ENCODE assay signal across 8 mouse cellular contexts in the genomic region with DNA sequence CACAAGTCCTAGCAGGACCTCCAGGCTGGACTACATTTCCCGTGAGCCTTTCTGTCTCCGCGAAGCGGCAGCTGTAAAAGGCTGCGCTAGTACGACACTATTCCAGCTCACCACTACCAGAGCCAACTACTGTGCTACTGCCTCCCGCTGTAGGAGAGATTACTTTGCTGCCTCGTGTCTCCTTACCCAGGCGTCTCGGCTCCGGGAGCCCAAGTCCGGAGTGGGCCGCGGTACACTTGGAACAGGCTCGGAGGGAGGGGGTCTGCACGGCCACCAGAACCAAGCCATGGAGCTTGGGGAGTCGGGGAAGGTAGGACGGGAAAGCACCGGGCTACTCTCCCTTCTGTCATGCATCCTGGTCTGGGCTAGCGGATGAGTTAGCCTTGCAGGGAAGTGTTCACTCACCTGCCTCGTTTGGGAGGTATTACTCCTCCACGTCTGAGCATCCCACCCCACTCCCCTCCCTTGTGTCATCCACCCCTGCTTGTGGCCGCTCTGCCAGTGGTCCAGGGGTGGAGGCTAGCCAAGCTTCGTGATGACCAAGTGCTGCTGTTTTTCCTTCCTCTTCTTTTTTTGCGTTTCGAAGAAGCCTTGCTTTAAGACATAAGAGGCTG. TPM values are rescaled to one million over a fixed set of nuclear protein-coding genes. Genes with fewer than 3 reads are reported as not detected.
DNase-seq lines count a peak whose midpoint lies in the region; ATAC-seq lines count a peak whose summit lies in the region.

No protein-coding gene starts in this region.

- ATAC-seq in forebrain, embryonic 11.5 days (replicated peaks; ENCODE audit: low FRiP score), result peak; percentile 94
- ATAC-seq in heart, embryonic 15.5 days (replicated peaks; ENCODE audit: insufficient number of reproducible peaks, insufficient read depth, low FRiP score, low read depth), result peak; percentile 94
- ATAC-seq in liver, embryonic 12.5 days, result peak; percentile 87
- peak; percentile 94 for ATAC-seq in stomach, embryonic 16.5 days (ENCODE audit: insufficient read depth, low FRiP score)

- H3K4me3 ChIP-seq in forebrain, embryonic 11.5 days (ENCODE audit: low read depth, low read length), result peak overlapping the region; percentile 68
- peak overlapping the region; percentile 63 for H3K4me3 ChIP-seq in heart, embryonic 15.5 days
- peak overlapping the region; percentile 61 for H3K4me3 ChIP-seq in liver, embryonic 12.5 days
- H3K4me3 ChIP-seq in stomach, embryonic 16.5 days (replicated peaks; ENCODE audit: low read length), result peak overlapping the region; percentile 79

- peak overlapping the region; percentile 79 for H3K9ac ChIP-seq in forebrain, embryonic 11.5 days (ENCODE audit: low read length)
- peak overlapping the region; percentile 62 for H3K9ac ChIP-seq in heart, embryonic 15.5 days
- H3K9ac ChIP-seq in liver, embryonic 12.5 days, result peak overlapping the region; percentile 68
- H3K9ac ChIP-seq in stomach, embryonic 16.5 days (ENCODE audit: low read length), result peak overlapping the region; percentile 85

- peaks cover 3% of the 10 kb centered on the region for H3K4me1 ChIP-seq in forebrain, embryonic 11.5 days (replicated peaks; ENCODE audit: control insufficient read depth, insufficient read depth, low read length)
- H3K4me1 ChIP-seq in heart, embryonic 15.5 days (replicated peaks), result no peaks in the 10 kb centered on the region; the same call in 1 of the 2 replicates
- peaks cover 9% of the 10 kb centered on the region; the same call in 1 of the 2 replicates for H3K4me1 ChIP-seq in liver, embryonic 12.5 days
- H3K4me1 ChIP-seq in stomach, embryonic 16.5 days (ENCODE audit: control insufficient read depth, insufficient read depth, low read length), result peaks cover 9% of the 10 kb centered on the region

- no peak overlapping the region for H3K27ac ChIP-seq in forebrain, embryonic 11.5 days (ENCODE audit: low read depth, low read length)
- H3K27ac ChIP-seq in heart, embryonic 15.5 days, result peak overlapping the region; percentile 69
- H3K27ac ChIP-seq in liver, embryonic 12.5 days, result no peak overlapping the region
- H3K27ac ChIP-seq in stomach, embryonic 16.5 days (ENCODE audit: low read length), result peak overlapping the region; percentile 77; the same call in 1 of the 2 replicates

- under 1% methylated on average over 26 of the region's 26 CpGs for WGBS in forebrain, embryonic 11.5 days
- WGBS in heart, embryonic 15.5 days, result under 1% methylated on average over 26 of the region's 26 CpGs
- under 1% methylated on average over 26 of the region's 26 CpGs for WGBS in liver, embryonic 12.5 days (ENCODE audit: insufficient replicate concordance)
- under 1% methylated on average over 26 of the region's 26 CpGs for WGBS in stomach, embryonic 16.5 days

- no peaks in the 10 kb centered on the region for H3K36me3 ChIP-seq in forebrain, embryonic 11.5 days (ENCODE audit: control insufficient read depth, insufficient read depth, low read length)
- H3K36me3 ChIP-seq in heart, embryonic 15.5 days, result no peaks in the 10 kb centered on the region
- no peaks in the 10 kb centered on the region for H3K36me3 ChIP-seq in liver, embryonic 12.5 days
- H3K36me3 ChIP-seq in stomach, embryonic 16.5 days (ENCODE audit: control insufficient read depth, insufficient read depth, low read length), result no peaks in the 10 kb centered on the region

- H3K27me3 ChIP-seq in forebrain, embryonic 11.5 days (ENCODE audit: control insufficient read depth, insufficient read depth, low read length), result no peaks in the 10 kb centered on the region
- H3K27me3 ChIP-seq in heart, embryonic 15.5 days, result no peaks in the 10 kb centered on the region
- no peaks in the 10 kb centered on the region for H3K27me3 ChIP-seq in liver, embryonic 12.5 days (replicated peaks)
- no peaks in the 10 kb centered on the region for H3K27me3 ChIP-seq in stomach, embryonic 16.5 days (ENCODE audit: control insufficient read depth, insufficient read depth, low read length)

- peak; percentile 73 for DNase-seq in CD4-positive, CD25-positive, alpha-beta regulatory T cell, adult 2 months (ENCODE audit: low read depth, low spot score)
- peak; percentile 31 for DNase-seq in c-Kit-positive CD71-negative TER-119-negative erythroid progenitor cells, embryonic 14.5 days (ENCODE audit: low read depth)
- DNase-seq in forebrain, embryonic 11.5 days (ENCODE audit: low spot score), result peak; percentile 80
- peak; percentile 89 for DNase-seq in kidney, postnatal 14 days
- DNase-seq in natural killer cell, adult 2 months (ENCODE audit: low spot score in 2 of 2), result peak; percentile 40 to 42

- H3K4me2 ChIP-seq in forebrain, embryonic 11.5 days (ENCODE audit: low read depth, low read length, severe bottlenecking), result peak overlapping the region; percentile 90
- H3K4me2 ChIP-seq in heart, embryonic 15.5 days, result peak overlapping the region; percentile 85
- peak overlapping the region; percentile 77 for H3K4me2 ChIP-seq in liver, embryonic 12.5 days
- peak overlapping the region; percentile 79 for H3K4me2 ChIP-seq in stomach, embryonic 16.5 days (ENCODE audit: low read depth, low read length)

- no peaks in the 10 kb centered on the region for H3K9me3 ChIP-seq in forebrain, embryonic 11.5 days (ENCODE audit: control insufficient read depth, low read length)
- no peaks in the 10 kb centered on the region for H3K9me3 ChIP-seq in heart, embryonic 15.5 days (replicated peaks)
- no peaks in the 10 kb centered on the region for H3K9me3 ChIP-seq in liver, embryonic 12.5 days (replicated peaks)
- H3K9me3 ChIP-seq in stomach, embryonic 16.5 days (replicated peaks; ENCODE audit: control insufficient read depth, low read length), result no peaks in the 10 kb centered on the region

RNA-seq across cellular contexts. Expression of a gene that starts 33.1 kb away (rescaled TPM):
- 52.5 and 56.6 TPM in 2 replicates for polyA plus RNA-seq in forebrain, embryonic 11.5 days (2014; fragmentation: Nextera tagmentation; extraction: Ambion mirVana)
- polyA plus RNA-seq in heart, embryonic 15.5 days (2015; fragmentation: Nextera tagmentation; extraction: Ambion mirVana), result 17.5 and 18.6 TPM in 2 replicates
- 1.8 and 2.3 TPM in 2 replicates for polyA plus RNA-seq in liver, embryonic 12.5 days (2016; fragmentation: Nextera tagmentation; extraction: Ambion mirVana)
- polyA plus RNA-seq in stomach, embryonic 16.5 days (2015; fragmentation: Nextera tagmentation; extraction: Ambion mirVana), result 23.3 and 25.7 TPM in 2 replicates

RNA-seq across cellular contexts. Expression of a gene that starts 50.2 kb away (rescaled TPM):
- 12.6 and 13.7 TPM in 2 replicates for polyA plus RNA-seq in forebrain, embryonic 11.5 days (2014; fragmentation: Nextera tagmentation; extraction: Ambion mirVana)
- polyA plus RNA-seq in heart, embryonic 15.5 days (2015; fragmentation: Nextera tagmentation; extraction: Ambion mirVana), result 6.0 and 7.0 TPM in 2 replicates
- polyA plus RNA-seq in liver, embryonic 12.5 days (2016; fragmentation: Nextera tagmentation; extraction: Ambion mirVana), result 1.6 and 3.1 TPM in 2 replicates
- polyA plus RNA-seq in stomach, embryonic 16.5 days (2015; fragmentation: Nextera tagmentation; extraction: Ambion mirVana), result 7.5 and 9.6 TPM in 2 replicates

RNA-seq across cellular contexts. Expression of a gene that starts 56.3 kb away (rescaled TPM):
- polyA plus RNA-seq in forebrain, embryonic 11.5 days (2014; fragmentation: Nextera tagmentation; extraction: Ambion mirVana), result 0.05 and 0.29 TPM in 2 replicates
- 0.16 and 0.51 TPM in 2 replicates for polyA plus RNA-seq in heart, embryonic 15.5 days (2015; fragmentation: Nextera tagmentation; extraction: Ambion mirVana)
- 0.04 TPM in 1 of 2 replicates, not detected in the other for polyA plus RNA-seq in liver, embryonic 12.5 days (2016; fragmentation: Nextera tagmentation; extraction: Ambion mirVana)
- 0.14 and 0.89 TPM in 2 replicates for polyA plus RNA-seq in stomach, embryonic 16.5 days (2015; fragmentation: Nextera tagmentation; extraction: Ambion mirVana)

RNA-seq across cellular contexts. Expression of a gene that starts 58.7 kb away (rescaled TPM):
- polyA plus RNA-seq in forebrain, embryonic 11.5 days (2014; fragmentation: Nextera tagmentation; extraction: Ambion mirVana), result 17.5 and 19.6 TPM in 2 replicates
- polyA plus RNA-seq in heart, embryonic 15.5 days (2015; fragmentation: Nextera tagmentation; extraction: Ambion mirVana), result 18.5 and 20.4 TPM in 2 replicates
- 2.9 and 3.9 TPM in 2 replicates for polyA plus RNA-seq in liver, embryonic 12.5 days (2016; fragmentation: Nextera tagmentation; extraction: Ambion mirVana)
- 24.1 and 24.4 TPM in 2 replicates for polyA plus RNA-seq in stomach, embryonic 16.5 days (2015; fragmentation: Nextera tagmentation; extraction: Ambion mirVana)

Comparison
In these comparisons a context has a peak if more than half of its experiments do, and no peak if none do; other contexts are left out.
1. DNase-seq: peak in every context shown above with its lines; median percentile 89 in kidney, postnatal 14 days; 80 in forebrain, embryonic 11.5 days; 73 in CD4-positive, CD25-positive, alpha-beta regulatory T cell, adult 2 months; 41 in natural killer cell, adult 2 months; 31 in c-Kit-positive CD71-negative TER-119-negative erythroid progenitor cells, embryonic 14.5 days.
2. H3K27ac ChIP-seq: peak in heart, embryonic 15.5 days (single experiment) and stomach, embryonic 16.5 days (single experiment); none in forebrain, embryonic 11.5 days (single experiment) and liver, embryonic 12.5 days (single experiment).
3. Peak in every context shown above with its lines, with median percentiles within 50 percentile points of each other: ATAC-seq, H3K4me2 ChIP-seq, H3K4me3 ChIP-seq and H3K9ac ChIP-seq.